Mouse (Mus musculus): ENCODE results near the gene Metap1d.

The Metap1d gene

GRCm38 (mm10) chr2:71475311-71475710, 22.2 kb downstream of the Metap1d start:
- no peak for DNase-seq (ENCODE audit: low spot score)

GRCm38 (mm10) chr2:71475760-71476159, 22.7 kb downstream of the Metap1d start:
- no peak for DNase-seq (ENCODE audit: low spot score)

DNA sequence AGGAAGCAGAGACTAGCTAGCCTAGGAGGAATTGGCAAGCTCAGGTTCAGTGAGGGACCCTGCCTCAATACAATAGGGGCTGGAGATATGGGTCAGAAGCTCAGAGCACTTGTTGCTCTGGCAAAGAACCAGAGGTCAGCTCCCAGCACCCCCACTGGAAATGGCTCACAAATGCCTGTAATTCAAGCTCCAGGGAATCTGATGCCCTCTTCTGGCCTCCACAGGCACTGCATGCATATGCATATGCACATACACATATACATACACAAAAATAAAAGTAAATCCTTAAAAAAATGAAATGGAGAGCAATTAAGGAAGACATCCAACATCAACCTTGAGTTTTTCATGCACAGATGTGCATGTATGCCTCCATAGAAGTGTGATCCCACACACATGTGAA, 24.7 kb downstream of the Metap1d start:
- DNase-seq (ENCODE audit: low spot score): no peak

DNA sequence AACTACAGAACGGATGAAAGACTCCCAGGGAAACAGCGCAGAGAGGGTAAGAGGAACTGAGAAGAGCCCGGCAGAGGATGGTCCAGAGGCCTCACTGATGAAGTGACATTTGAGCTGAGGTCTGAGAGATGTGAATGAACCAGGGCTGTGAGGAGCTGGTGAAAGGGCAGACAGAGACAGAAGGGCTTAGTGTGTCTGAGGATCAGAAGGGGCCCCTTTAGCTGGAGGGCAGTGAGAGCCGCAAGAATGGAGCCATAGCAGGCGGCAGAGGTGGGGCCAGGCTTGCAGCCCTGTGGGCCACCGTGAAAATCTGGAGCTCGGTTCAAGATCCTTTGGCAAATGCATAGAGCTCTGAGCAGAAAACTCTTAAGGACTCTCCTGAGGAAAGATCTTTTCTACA, 26.8 kb downstream of the Metap1d start:
- no peak for DNase-seq (ENCODE audit: low spot score)

GRCm38 (mm10) chr2:71481825-71482224, 28.7 kb downstream of the Metap1d start:
- DNase-seq (ENCODE audit: low spot score): no peak

GRCm38 (mm10) chr2:71483046-71483716, 30.1 kb downstream of the Metap1d start:
- no peak for DNase-seq (ENCODE audit: low spot score)

DNA sequence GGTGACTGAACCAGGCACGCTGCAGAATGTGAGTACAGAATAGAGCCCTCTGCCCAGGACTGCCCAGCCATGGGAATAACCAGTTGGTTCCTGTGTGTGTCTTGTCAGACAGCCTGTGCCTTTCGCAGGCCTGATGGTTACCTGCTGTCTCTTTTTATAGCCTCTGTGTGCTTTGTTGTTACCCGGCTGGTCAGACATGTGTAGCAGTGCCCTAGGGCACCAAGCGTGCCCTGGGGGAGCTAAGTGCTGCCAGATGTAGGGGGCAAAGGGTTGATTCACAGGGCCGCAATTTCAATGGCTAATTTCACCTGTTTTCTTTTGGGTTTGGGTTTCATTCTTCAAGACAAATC, 30.6 kb downstream of the Metap1d start:
- DNase-seq (ENCODE audit: low spot score): no peak

- no peak for DNase-seq (ENCODE audit: low spot score)
These were observed 38.2 kb downstream of the Metap1d start for GRCm38 (mm10) chr2:71491295-71491694.

- DNase-seq (ENCODE audit: low spot score): no peak
These were observed 40.1 kb downstream of the Metap1d start for GRCm38 (mm10) chr2:71493161-71493683.

DNA sequence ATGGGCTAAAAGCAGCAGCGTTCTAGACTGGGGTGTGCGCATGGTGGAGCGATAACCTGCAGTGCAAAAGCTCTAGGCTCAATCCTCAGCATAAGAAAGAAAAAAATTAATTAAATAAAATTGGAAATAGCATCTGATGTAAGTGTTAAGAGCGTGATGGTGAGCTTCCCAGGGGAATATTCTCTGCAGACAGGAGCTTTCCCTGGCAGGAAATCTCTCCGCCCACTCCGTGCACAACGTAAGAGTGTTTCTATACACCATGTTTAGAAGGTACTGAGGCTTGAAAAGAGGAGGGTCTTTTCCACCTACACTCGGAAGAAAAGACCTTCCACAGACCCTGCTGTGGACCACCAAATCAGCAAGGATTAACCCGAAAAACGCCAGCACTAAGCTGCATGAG, 41.4 kb downstream of the Metap1d start:
- no peak for DNase-seq (ENCODE audit: low spot score)

DNA sequence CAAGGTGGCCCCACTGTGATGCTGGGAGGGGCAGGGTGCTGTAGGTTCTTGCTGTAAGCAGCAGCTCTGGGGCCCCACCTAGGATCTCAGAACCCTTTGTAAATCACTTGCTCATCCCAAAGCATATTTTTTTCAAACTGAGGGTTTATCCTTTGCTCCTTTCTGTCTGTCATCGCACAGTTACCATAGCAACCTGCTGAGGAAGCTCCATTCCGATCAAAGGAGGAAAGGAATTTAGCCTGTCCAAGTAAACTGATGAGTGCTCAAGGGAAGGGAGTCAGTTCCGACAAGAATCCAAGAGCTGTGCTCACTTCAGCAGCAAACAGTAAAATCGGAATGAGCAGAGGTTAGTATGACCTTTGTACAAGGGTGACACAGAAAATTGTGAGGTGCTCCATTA, 41.9 kb downstream of the Metap1d start:
- DNase-seq (ENCODE audit: low spot score): no peak

GRCm38 (mm10) chr2:71497175-71497574, 44.1 kb downstream of the Metap1d start:
- no peak for DNase-seq (ENCODE audit: low spot score)

- DNase-seq (ENCODE audit: low spot score): no peak
These were observed 46.5 kb downstream of the Metap1d start for GRCm38 (mm10) chr2:71499276-71500230.

DNA sequence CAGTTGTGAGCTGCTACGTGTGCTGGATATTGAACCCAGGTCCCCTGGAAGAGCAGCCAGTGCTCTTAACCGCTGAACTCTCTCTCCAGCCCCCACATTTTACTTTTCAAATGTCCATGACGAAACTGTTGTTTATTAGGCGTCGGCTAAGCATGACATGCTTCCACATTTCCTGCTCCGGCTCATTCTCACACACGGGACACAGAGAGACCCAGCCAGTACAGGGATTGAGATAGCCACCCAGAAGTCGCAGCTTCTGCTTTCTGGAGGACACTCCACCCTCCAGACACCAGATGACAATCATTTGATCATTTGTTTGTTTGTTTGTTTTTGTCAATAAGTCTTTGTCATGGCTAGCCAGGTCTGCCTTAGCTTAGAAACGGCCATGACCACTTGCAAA, 51.8 kb downstream of the Metap1d start:
- DNase-seq (ENCODE audit: low spot score): no peak

- no peak for DNase-seq (ENCODE audit: low spot score)
These were observed 58.1 kb downstream of the Metap1d start for GRCm38 (mm10) chr2:71511209-71511608.

- DNase-seq (ENCODE audit: low spot score): no peak
These were observed 59.2 kb downstream of the Metap1d start for GRCm38 (mm10) chr2:71512326-71512725.

DNA sequence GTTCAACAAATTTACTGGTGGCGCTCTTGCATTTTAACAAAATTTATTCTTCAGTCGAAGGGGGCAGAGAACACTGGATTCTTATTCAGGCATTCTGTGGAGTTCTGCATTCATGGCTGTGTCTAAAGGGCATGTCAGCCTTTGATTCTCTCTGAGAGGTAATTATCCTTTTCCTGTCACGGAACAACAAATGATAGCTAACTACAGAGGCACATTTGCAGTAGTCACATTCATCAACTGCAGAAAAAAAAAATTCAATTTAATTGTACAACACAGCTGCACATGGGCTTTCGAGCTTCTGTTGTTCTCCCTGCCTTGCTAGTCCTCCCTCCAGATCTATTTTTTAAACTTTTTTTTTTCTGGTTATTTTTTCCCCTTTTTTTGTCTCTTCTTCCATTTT, 63.9 kb downstream of the Metap1d start:
- no peak for DNase-seq (ENCODE audit: low spot score)

DNA sequence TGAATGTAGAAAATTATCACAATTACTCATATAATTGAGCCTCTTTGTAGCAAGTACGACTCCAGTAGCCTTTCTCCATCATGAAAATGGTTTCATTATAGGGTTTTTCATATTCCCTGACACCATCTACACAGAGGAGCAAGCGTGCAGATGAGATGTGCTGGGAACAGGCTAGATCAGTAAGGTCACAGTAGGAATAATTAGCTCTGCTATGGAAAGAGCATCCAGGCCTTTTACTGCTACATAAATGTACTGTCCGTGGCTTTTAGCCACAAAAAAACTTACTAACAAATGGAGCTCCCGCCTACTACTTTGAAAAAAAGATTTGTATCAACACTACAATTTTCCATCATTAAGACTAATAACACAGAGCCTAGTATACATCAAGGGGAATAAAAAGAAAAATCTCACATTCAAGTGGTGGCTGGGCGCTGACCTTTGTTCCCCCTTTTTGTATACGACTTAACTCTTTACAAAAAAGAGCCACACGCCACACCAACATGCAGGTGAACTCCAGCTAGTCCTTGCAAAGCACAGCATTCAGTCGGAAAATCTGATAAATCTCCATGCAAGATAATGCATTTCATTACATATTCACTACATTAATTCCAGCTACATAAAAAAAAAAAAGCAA, 64.5 kb downstream of the Metap1d start:
- no peak for DNase-seq (ENCODE audit: low spot score)

GRCm38 (mm10) chr2:71522871-71523270, 69.8 kb downstream of the Metap1d start:
- peak; percentile 33 for DNase-seq (ENCODE audit: low spot score)

GRCm38 (mm10) chr2:71523431-71523830, 70.4 kb downstream of the Metap1d start:
- no peak for DNase-seq (ENCODE audit: low spot score)

DNA sequence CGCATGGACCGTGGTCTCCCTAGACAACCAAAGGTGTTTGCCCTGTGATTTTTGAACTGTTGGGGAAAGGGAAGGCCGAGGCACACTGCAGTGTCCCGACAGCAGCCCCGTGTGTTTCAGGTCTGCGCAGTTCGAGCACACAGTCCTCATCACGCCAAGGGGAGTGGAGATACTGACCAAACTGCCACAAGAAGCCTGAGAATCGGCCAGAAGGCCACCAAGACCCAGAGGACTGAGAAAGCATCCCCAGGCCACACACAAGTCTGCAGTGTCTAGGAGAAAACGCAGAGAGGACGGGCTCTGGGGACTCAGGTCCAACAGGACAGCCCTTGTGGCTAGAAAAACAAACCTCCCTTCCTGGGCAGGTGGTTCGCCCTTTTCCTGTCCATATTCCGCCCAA, 71.7 kb downstream of the Metap1d start:
- no peak for DNase-seq (ENCODE audit: low spot score)

GRCm38 (mm10) chr2:71526595-71527322, 73.7 kb downstream of the Metap1d start:
- no peak for DNase-seq (ENCODE audit: low spot score)
